26 mouse cellular contexts compared by ENCODE assay signal in genomic region chr2:84812676-84813075, GRCm38 (mm10). TPM values are rescaled to one million over a fixed set of nuclear protein-coding genes. Genes with fewer than 3 reads are reported as not detected.
DNase-seq lines count a peak whose midpoint lies in the region; ATAC-seq lines count a peak whose summit lies in the region.
"Had no signal": no experiment of that assay in that cellular context is flagged by ENCODE, and none has a peak within 500 bp of the region (broad histone marks: within the 10 kb centered on the region; RNA-seq: fewer than 3 reads in every experiment).

No protein-coding gene starts in this region.

- peak overlapping the region; percentile 60 for H3K4me2 ChIP-seq in heart, embryonic 11.5 days
- no peak overlapping the region for H3K4me2 ChIP-seq in hindbrain, embryonic 13.5 days
- H3K4me2 ChIP-seq in liver, embryonic 16.5 days (ENCODE audit: low read depth, low read length), result peak overlapping the region; percentile 83
- no peak overlapping the region for H3K4me2 ChIP-seq in hindbrain, embryonic 14.5 days (replicated peaks)
- H3K4me2 ChIP-seq: embryonic facial prominence, embryonic 13.5 days; limb, embryonic 12.5 days; midbrain, embryonic 12.5 days had no signal

- H3K4me1 ChIP-seq in heart, embryonic 11.5 days (ENCODE audit: control insufficient read depth, insufficient read depth, low read length), result peaks cover 18% of the 10 kb centered on the region
- H3K4me1 ChIP-seq in hindbrain, embryonic 10.5 days (replicated peaks), result peaks cover 19% of the 10 kb centered on the region
- H3K4me1 ChIP-seq in hindbrain, embryonic 13.5 days (replicated peaks), result peaks cover 5% of the 10 kb centered on the region; the same call in 1 of the 2 replicates
- H3K4me1 ChIP-seq in liver, embryonic 16.5 days (ENCODE audit: control insufficient read depth, low read depth, low read length), result peaks cover 51% of the 10 kb centered on the region
- H3K4me1 ChIP-seq in hindbrain, embryonic 14.5 days (replicated peaks; ENCODE audit: control insufficient read depth, insufficient read depth, low read length), result no peaks in the 10 kb centered on the region

- no peak for ATAC-seq in heart, embryonic 11.5 days (replicated peaks; ENCODE audit: insufficient number of reproducible peaks, low FRiP score, low TSS enrichment)
- no peak for ATAC-seq in hindbrain, embryonic 13.5 days (ENCODE audit: low FRiP score)
- no peak for ATAC-seq in liver, embryonic 16.5 days (ENCODE audit: low read depth)
- no peak for ATAC-seq in hindbrain, embryonic 14.5 days (ENCODE audit: low FRiP score)
- ATAC-seq: CD4-positive, CD25-positive, alpha-beta regulatory T cell, adult 4 months; forebrain, postnatal 0 days; Patski had no signal

- no peaks in the 10 kb centered on the region for H3K9me3 ChIP-seq in heart, embryonic 11.5 days (replicated peaks; ENCODE audit: control insufficient read depth, low read length)
- no peaks in the 10 kb centered on the region for H3K9me3 ChIP-seq in hindbrain, embryonic 10.5 days
- H3K9me3 ChIP-seq in hindbrain, embryonic 13.5 days, result no peaks in the 10 kb centered on the region
- H3K9me3 ChIP-seq in liver, embryonic 16.5 days (replicated peaks; ENCODE audit: control insufficient read depth, low read length), result no peaks in the 10 kb centered on the region
- no peaks in the 10 kb centered on the region for H3K9me3 ChIP-seq in hindbrain, embryonic 14.5 days (ENCODE audit: control insufficient read depth, low read length)
- H3K9me3 ChIP-seq: embryonic facial prominence, embryonic 13.5 days; limb, embryonic 12.5 days; midbrain, embryonic 12.5 days had no signal

- intact Hi-C loops in gastrocnemius, postnatal 14 days (cut with DNase I; ENCODE audit: low total_unique reads), result no loop called here

- no peaks in the 10 kb centered on the region for H3K36me3 ChIP-seq in heart, embryonic 11.5 days (ENCODE audit: control insufficient read depth, insufficient read depth, low read length)
- peaks cover 12% of the 10 kb centered on the region for H3K36me3 ChIP-seq in hindbrain, embryonic 10.5 days
- no peaks in the 10 kb centered on the region for H3K36me3 ChIP-seq in hindbrain, embryonic 13.5 days
- H3K36me3 ChIP-seq in liver, embryonic 16.5 days (ENCODE audit: control insufficient read depth, insufficient read depth), result peaks cover 25% of the 10 kb centered on the region
- no peaks in the 10 kb centered on the region for H3K36me3 ChIP-seq in hindbrain, embryonic 14.5 days (replicated peaks; ENCODE audit: control insufficient read depth, insufficient read depth)
- H3K36me3 ChIP-seq: limb, embryonic 12.5 days; midbrain, embryonic 12.5 days had no signal

- peak overlapping the region; percentile 88 for H3K27ac ChIP-seq in heart, embryonic 11.5 days (ENCODE audit: low read depth, low read length)
- 0 out of 2 replicates have a peak overlapping the region, but pooled peaks have one; percentile 18 for H3K27ac ChIP-seq in hindbrain, embryonic 10.5 days
- H3K27ac ChIP-seq in hindbrain, embryonic 13.5 days, result no peak overlapping the region
- peak overlapping the region; percentile 99 for H3K27ac ChIP-seq in liver, embryonic 16.5 days (ENCODE audit: low read length)
- H3K27ac ChIP-seq in hindbrain, embryonic 14.5 days, result no peak overlapping the region
- H3K27ac ChIP-seq: embryonic facial prominence, embryonic 13.5 days; limb, embryonic 12.5 days; midbrain, embryonic 12.5 days had no signal

- no peak for DNase-seq in heart, adult 11 months
- DNase-seq in hindbrain, embryonic 10.5 days (ENCODE audit: low spot score), result no peak
- DNase-seq in liver, result peak; percentile 51
- no peak for DNase-seq in gastrocnemius, postnatal 14 days
- DNase-seq in hindbrain, embryonic 14.5 days (ENCODE audit: low spot score), result no peak
- DNase-seq: adrenal gland, postnatal 36 days; cerebellum, adult 18-20 months; cerebellum, postnatal 14 days; forebrain, postnatal 0 days; kidney, postnatal 36 days; lung, adult 2 months; lung, postnatal 14 days; right cerebral cortex, postnatal 14 days; spleen, adult 18-20 months had no signal

- no peak overlapping the region for H3K4me3 ChIP-seq in heart, embryonic 11.5 days (ENCODE audit: low read depth, low read length)
- H3K4me3 ChIP-seq in hindbrain, embryonic 10.5 days, result no peak overlapping the region
- no peak overlapping the region for H3K4me3 ChIP-seq in hindbrain, embryonic 13.5 days
- H3K4me3 ChIP-seq in liver, embryonic 16.5 days (ENCODE audit: low read depth, low read length), result peak overlapping the region; percentile 48; the same call in 1 of the 2 replicates
- no peak overlapping the region for H3K4me3 ChIP-seq in hindbrain, embryonic 14.5 days (replicated peaks; ENCODE audit: low read length)
- H3K4me3 ChIP-seq: embryonic facial prominence, embryonic 13.5 days; limb, embryonic 12.5 days; midbrain, embryonic 12.5 days had no signal

- 71% methylated on average over 6 of the region's 6 CpGs for WGBS in heart, embryonic 11.5 days (ENCODE audit: insufficient replicate concordance)
- 79% methylated on average over 6 of the region's 6 CpGs for WGBS in hindbrain, embryonic 10.5 days
- WGBS in hindbrain, embryonic 13.5 days, result 78% methylated on average over 6 of the region's 6 CpGs
- WGBS in liver, embryonic 16.5 days (ENCODE audit: insufficient replicate concordance), result 74% methylated on average over 6 of the region's 6 CpGs
- WGBS in hindbrain, embryonic 14.5 days, result 72% methylated on average over 6 of the region's 6 CpGs

- H3K27me3 ChIP-seq in heart, embryonic 11.5 days (ENCODE audit: control insufficient read depth, insufficient read depth, low read length), result no peaks in the 10 kb centered on the region
- no peaks in the 10 kb centered on the region for H3K27me3 ChIP-seq in hindbrain, embryonic 10.5 days (ENCODE audit: insufficient read depth, poor library complexity, severe bottlenecking)
- no peaks in the 10 kb centered on the region; the same call in 1 of the 2 replicates for H3K27me3 ChIP-seq in hindbrain, embryonic 13.5 days
- no peaks in the 10 kb centered on the region for H3K27me3 ChIP-seq in liver, embryonic 16.5 days (ENCODE audit: control insufficient read depth, insufficient read depth, low read depth, low read length)
- no peaks in the 10 kb centered on the region for H3K27me3 ChIP-seq in hindbrain, embryonic 14.5 days (ENCODE audit: control insufficient read depth, insufficient read depth, low read length)
- H3K27me3 ChIP-seq: embryonic facial prominence, embryonic 13.5 days; limb, embryonic 12.5 days; midbrain, embryonic 12.5 days; Patski had no signal

- no peak overlapping the region for H3K9ac ChIP-seq in heart, embryonic 11.5 days (ENCODE audit: low read depth, low read length)
- no peak overlapping the region for H3K9ac ChIP-seq in hindbrain, embryonic 13.5 days
- peak overlapping the region; percentile 73 for H3K9ac ChIP-seq in liver, embryonic 16.5 days (ENCODE audit: low read depth, low read length)
- no peak overlapping the region for H3K9ac ChIP-seq in hindbrain, embryonic 14.5 days
- H3K9ac ChIP-seq: embryonic facial prominence, embryonic 13.5 days; forebrain, postnatal 0 days; limb, embryonic 12.5 days; midbrain, embryonic 12.5 days had no signal

RNA-seq across cellular contexts. Expression of gene Smtnl1, which starts 9.8 kb away (rescaled TPM):
- polyA plus RNA-seq in heart, embryonic 11.5 days (2014; fragmentation: Nextera tagmentation; extraction: Ambion mirVana), result 0.37 and 0.49 TPM in 2 replicates
- polyA plus RNA-seq in hindbrain, embryonic 10.5 days (2016; fragmentation: Nextera tagmentation; extraction: Ambion mirVana), result 0.09 and 0.14 TPM in 2 replicates
- not detected in 2 replicates for polyA plus RNA-seq in hindbrain, embryonic 13.5 days (2015; fragmentation: Nextera tagmentation; extraction: Ambion mirVana)
- polyA plus RNA-seq in liver, embryonic 16.5 days (2015; fragmentation: Nextera tagmentation; extraction: Ambion mirVana), result 0.47 and 0.50 TPM in 2 replicates
- 100 to 1,000 TPM in 1 of 2 experiments, 10 to 100 TPM in 1; 95.9 to 120 TPM for total RNA-seq in gastrocnemius, postnatal 14 days (2021)
- polyA plus RNA-seq in hindbrain, embryonic 14.5 days (2014; fragmentation: Nextera tagmentation; extraction: Ambion mirVana), result not detected in 2 replicates
- total RNA-seq: adrenal gland, postnatal 36 days; heart, postnatal 36 days; left cerebral cortex, postnatal 14 days; megakaryocyte progenitor cell, adult 5-6 weeks; monocyte, adult 5-6 weeks had no signal
- polyA plus RNA-seq: CD4-positive, CD25-positive, alpha-beta regulatory T cell, adult 4 months; Patski had no signal

RNA-seq across cellular contexts. Expression of gene Ube2l6, which starts 14.0 kb away (rescaled TPM):
- polyA plus RNA-seq in heart, embryonic 11.5 days (2014; fragmentation: Nextera tagmentation; extraction: Ambion mirVana), result 95.9 and 105 TPM in 2 replicates
- polyA plus RNA-seq in hindbrain, embryonic 10.5 days (2016; fragmentation: Nextera tagmentation; extraction: Ambion mirVana), result 37.2 and 41.6 TPM in 2 replicates
- 16.8 and 17.6 TPM in 2 replicates for polyA plus RNA-seq in hindbrain, embryonic 13.5 days (2015; fragmentation: Nextera tagmentation; extraction: Ambion mirVana)
- polyA plus RNA-seq in liver, embryonic 16.5 days (2015; fragmentation: Nextera tagmentation; extraction: Ambion mirVana), result 486 and 542 TPM in 2 replicates
- 1 to 10 TPM; 6.1 to 7.0 TPM for total RNA-seq in gastrocnemius, postnatal 14 days (2021)
- 18.6 and 24.0 TPM in 2 replicates for polyA plus RNA-seq in hindbrain, embryonic 14.5 days (2014; fragmentation: Nextera tagmentation; extraction: Ambion mirVana)

RNA-seq across cellular contexts. Expression of gene Timm10, which starts 14.1 kb away (rescaled TPM):
- polyA plus RNA-seq in heart, embryonic 11.5 days (2014; fragmentation: Nextera tagmentation; extraction: Ambion mirVana), result 76.8 and 77.9 TPM in 2 replicates
- polyA plus RNA-seq in hindbrain, embryonic 10.5 days (2016; fragmentation: Nextera tagmentation; extraction: Ambion mirVana), result 56.3 and 58.9 TPM in 2 replicates
- polyA plus RNA-seq in hindbrain, embryonic 13.5 days (2015; fragmentation: Nextera tagmentation; extraction: Ambion mirVana), result 59.2 and 61.9 TPM in 2 replicates
- polyA plus RNA-seq in liver, embryonic 16.5 days (2015; fragmentation: Nextera tagmentation; extraction: Ambion mirVana), result 27.3 and 29.8 TPM in 2 replicates
- total RNA-seq in gastrocnemius, postnatal 14 days (2021), result 10 to 100 TPM; 45.7 to 46.0 TPM
- polyA plus RNA-seq in hindbrain, embryonic 14.5 days (2014; fragmentation: Nextera tagmentation; extraction: Ambion mirVana), result 75.8 and 83.3 TPM in 2 replicates

RNA-seq across cellular contexts. Expression of gene Slc43a1, which starts 26.0 kb away (rescaled TPM):
- 36.1 and 41.4 TPM in 2 replicates for polyA plus RNA-seq in heart, embryonic 11.5 days (2014; fragmentation: Nextera tagmentation; extraction: Ambion mirVana)
- polyA plus RNA-seq in hindbrain, embryonic 10.5 days (2016; fragmentation: Nextera tagmentation; extraction: Ambion mirVana), result 23.1 and 28.6 TPM in 2 replicates
- 2.5 and 3.3 TPM in 2 replicates for polyA plus RNA-seq in hindbrain, embryonic 13.5 days (2015; fragmentation: Nextera tagmentation; extraction: Ambion mirVana)
- 185 and 205 TPM in 2 replicates for polyA plus RNA-seq in liver, embryonic 16.5 days (2015; fragmentation: Nextera tagmentation; extraction: Ambion mirVana)
- total RNA-seq in gastrocnemius, postnatal 14 days (2021), result 10 to 100 TPM in 1 of 2 experiments, 1 to 10 TPM in 1; 6.2 to 16.1 TPM
- 1.5 and 1.6 TPM in 2 replicates for polyA plus RNA-seq in hindbrain, embryonic 14.5 days (2014; fragmentation: Nextera tagmentation; extraction: Ambion mirVana)
- total RNA-seq: monocyte, adult 5-6 weeks had no signal

RNA-seq across cellular contexts. Expression of gene Serping1, which starts 37.4 kb away (rescaled TPM):
- 35.0 and 41.8 TPM in 2 replicates for polyA plus RNA-seq in heart, embryonic 11.5 days (2014; fragmentation: Nextera tagmentation; extraction: Ambion mirVana)
- 29.4 and 43.1 TPM in 2 replicates for polyA plus RNA-seq in hindbrain, embryonic 10.5 days (2016; fragmentation: Nextera tagmentation; extraction: Ambion mirVana)
- 34.6 and 39.4 TPM in 2 replicates for polyA plus RNA-seq in hindbrain, embryonic 13.5 days (2015; fragmentation: Nextera tagmentation; extraction: Ambion mirVana)
- 119 and 133 TPM in 2 replicates for polyA plus RNA-seq in liver, embryonic 16.5 days (2015; fragmentation: Nextera tagmentation; extraction: Ambion mirVana)
- 10 to 100 TPM; 55.0 to 72.1 TPM for total RNA-seq in gastrocnemius, postnatal 14 days (2021)
- 36.2 and 36.3 TPM in 2 replicates for polyA plus RNA-seq in hindbrain, embryonic 14.5 days (2014; fragmentation: Nextera tagmentation; extraction: Ambion mirVana)
- total RNA-seq: megakaryocyte progenitor cell, adult 5-6 weeks; monocyte, adult 5-6 weeks had no signal
- polyA plus RNA-seq: CD4-positive, CD25-positive, alpha-beta regulatory T cell, adult 4 months had no signal

Comparison
In these comparisons a context has a peak if more than half of its experiments do, and no peak if none do; other contexts are left out.
1. H3K27ac ChIP-seq: peak in heart, embryonic 11.5 days (single experiment), hindbrain, embryonic 10.5 days (single experiment) and liver, embryonic 16.5 days (single experiment); none in hindbrain, embryonic 13.5 days (single experiment) and hindbrain, embryonic 14.5 days (single experiment).
2. H3K4me2 ChIP-seq: peak in heart, embryonic 11.5 days (single experiment) and liver, embryonic 16.5 days (single experiment); none in hindbrain, embryonic 13.5 days (single experiment) and hindbrain, embryonic 14.5 days (single experiment).